Mouse (Mus musculus) skeletal muscle tissue, adult 2 months (tissue): Measurements from ENCODE around the gene Idi2.
"Not testable (repeated sequence)": the region's sequence is repeated elsewhere in the genome, so short reads cannot be mapped to it uniquely, and the experiment has no call there.

Experiments
- DNase-seq: peaks from one replicate; pipeline ENCODE4 v3.0.0-alpha.2; 2012; ENCODE audit warnings: low read depth, low spot score

Idi2 gene

GRCm38 (mm10) chr13:8952563-8952962, at the start of gene Idi2:
TSS of gene Idi2 (plus strand) at chr13:8952863.
- not testable (repeated sequence) for DNase-seq

GRCm38 (mm10) chr13:8905986-8906385, 46.7 kb upstream of the Idi2 start:
- DNase-seq = not testable (repeated sequence)

- not testable (repeated sequence) for DNase-seq
Observed at GRCm38 (mm10) chr13:8913890-8914289, 38.8 kb upstream of the Idi2 start.

GRCm38 (mm10) chr13:8933499-8933898, 19.2 kb upstream of the Idi2 start:
- DNase-seq = no peak

- DNase-seq = not testable (repeated sequence)
Observed at GRCm38 (mm10) chr13:8937611-8938140, 15.0 kb upstream of the Idi2 start.

- DNase-seq = not testable (repeated sequence)
Observed at GRCm38 (mm10) chr13:8941110-8941509, 11.6 kb upstream of the Idi2 start.

- DNase-seq = not testable (repeated sequence)
Observed at GRCm38 (mm10) chr13:8941701-8942100, 11.0 kb upstream of the Idi2 start.

- not testable (repeated sequence) for DNase-seq
Observed at GRCm38 (mm10) chr13:8943828-8944227, 8.8 kb upstream of the Idi2 start.

- not testable (repeated sequence) for DNase-seq
Observed at GRCm38 (mm10) chr13:8948131-8948530, 4.5 kb upstream of the Idi2 start, which contains the start of gene Gm9745. TSS of gene Gm9745 (minus strand) at chr13:8948231.

- DNase-seq = not testable (repeated sequence)
Observed at GRCm38 (mm10) chr13:8955127-8955526, 2.5 kb downstream of the Idi2 start.

- DNase-seq = not testable (repeated sequence)
Observed at GRCm38 (mm10) chr13:8956873-8957272, 4.2 kb downstream of the Idi2 start.

GRCm38 (mm10) chr13:8959058-8959457, 6.4 kb downstream of the Idi2 start:
- not testable (repeated sequence) for DNase-seq

GRCm38 (mm10) chr13:8959554-8959953, 6.9 kb downstream of the Idi2 start:
- DNase-seq = not testable (repeated sequence)

- not testable (repeated sequence) for DNase-seq
Observed at GRCm38 (mm10) chr13:8961128-8961888, 8.6 kb downstream of the Idi2 start.

- not testable (repeated sequence) for DNase-seq
Observed at GRCm38 (mm10) chr13:8962266-8962665, 9.6 kb downstream of the Idi2 start.

GRCm38 (mm10) chr13:8965224-8965623, 12.6 kb downstream of the Idi2 start:
- no peak for DNase-seq

GRCm38 (mm10) chr13:8967742-8968141, 15.1 kb downstream of the Idi2 start:
- no peak for DNase-seq

- DNase-seq = no peak
Observed at GRCm38 (mm10) chr13:8972369-8972768, 19.7 kb downstream of the Idi2 start.

- no peak for DNase-seq
Observed at GRCm38 (mm10) chr13:8972972-8973371, 20.3 kb downstream of the Idi2 start.

- DNase-seq = no peak
Observed at GRCm38 (mm10) chr13:8992231-8992630, 39.6 kb downstream of the Idi2 start.

GRCm38 (mm10) chr13:8995159-8995989, 42.7 kb downstream of the Idi2 start:
- peak; percentile 5 for DNase-seq
